Mouse (Mus musculus): ENCODE measurements around the gene Pde10a. TPM values are rescaled to one million over a fixed set of nuclear protein-coding genes. Genes with fewer than 3 reads are reported as not detected.
"Not testable (repeated sequence)": the region's sequence is repeated elsewhere in the genome, so short reads cannot be mapped to it uniquely, and the experiment has no call there.

The Pde10a gene
- total RNA-seq, 2 experiments from 2014 or later: 59.0 to 83.7 TPM

GRCm38 (mm10) chr17:8698265-8698664, 173.1 kb downstream of the Pde10a start:
- no peak for DNase-seq (ENCODE audit: extremely low spot score in 1 of 2, low spot score in 2 of 2)

DNA sequence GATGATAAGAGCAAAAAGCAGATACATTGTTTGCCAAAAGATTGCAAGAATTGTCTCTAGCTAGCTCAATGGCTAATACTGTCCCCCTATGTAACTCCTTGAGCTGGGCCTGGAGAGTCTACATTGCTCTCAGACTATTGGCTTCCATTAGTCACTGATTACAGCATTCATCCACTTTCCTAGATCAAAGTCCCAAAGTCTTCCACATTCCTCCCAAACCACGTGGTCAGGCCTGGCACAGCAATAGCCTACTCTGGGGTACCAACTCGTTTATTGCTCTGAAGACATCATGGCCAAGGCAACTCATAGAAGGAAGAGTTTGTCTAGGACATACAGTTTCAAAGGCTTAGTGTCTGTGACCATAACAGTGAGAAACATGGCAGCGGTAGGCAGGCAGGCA, 173.6 kb downstream of the Pde10a start:
- DNase-seq (ENCODE audit: extremely low spot score in 1 of 2, low spot score in 2 of 2): no peak

More at GRCm38 (mm10) chr17:8698265-8698664, 173.1 kb downstream of the Pde10a start:
- intact Hi-C loops (cut with DNase I): no loop called here

GRCm38 (mm10) chr17:8701096-8701495, 175.9 kb downstream of the Pde10a start:
- intact Hi-C loops (cut with DNase I): no loop called here
- DNase-seq (ENCODE audit: extremely low spot score in 1 of 2, low spot score in 2 of 2): no peak

More for the DNA sequence above, 173.6 kb downstream of the Pde10a start:
- intact Hi-C loops (cut with DNase I): no loop called here

DNA sequence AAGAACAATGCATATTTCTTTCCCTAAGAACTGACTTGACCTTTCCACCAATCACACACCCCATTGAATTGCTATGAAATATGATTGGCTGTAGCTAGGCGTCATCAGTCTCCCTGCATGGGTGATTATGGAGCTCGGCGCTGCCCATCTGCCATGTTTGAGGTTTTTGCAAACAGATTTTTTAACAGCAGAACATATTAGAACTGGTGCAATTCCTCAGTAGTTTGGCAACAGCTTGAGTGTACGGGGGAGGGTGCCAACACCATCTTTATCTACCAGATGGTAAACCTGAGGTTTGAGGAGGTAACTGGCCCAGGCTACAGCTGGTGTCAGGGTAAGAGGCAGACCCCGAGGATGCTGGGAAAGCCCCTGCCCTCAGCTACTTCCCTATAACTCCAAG, 177.3 kb downstream of the Pde10a start:
- intact Hi-C loops (cut with DNase I): no loop called here

GRCm38 (mm10) chr17:8708006-8708405, 182.8 kb downstream of the Pde10a start:
- DNase-seq (ENCODE audit: extremely low spot score in 1 of 2, low spot score in 2 of 2): no peak
- intact Hi-C loops (cut with DNase I): no loop called here

More for the DNA sequence above, 177.3 kb downstream of the Pde10a start:
- peak; percentile 28 to 45 for DNase-seq (ENCODE audit: extremely low spot score in 1 of 2, low spot score in 2 of 2)

DNA sequence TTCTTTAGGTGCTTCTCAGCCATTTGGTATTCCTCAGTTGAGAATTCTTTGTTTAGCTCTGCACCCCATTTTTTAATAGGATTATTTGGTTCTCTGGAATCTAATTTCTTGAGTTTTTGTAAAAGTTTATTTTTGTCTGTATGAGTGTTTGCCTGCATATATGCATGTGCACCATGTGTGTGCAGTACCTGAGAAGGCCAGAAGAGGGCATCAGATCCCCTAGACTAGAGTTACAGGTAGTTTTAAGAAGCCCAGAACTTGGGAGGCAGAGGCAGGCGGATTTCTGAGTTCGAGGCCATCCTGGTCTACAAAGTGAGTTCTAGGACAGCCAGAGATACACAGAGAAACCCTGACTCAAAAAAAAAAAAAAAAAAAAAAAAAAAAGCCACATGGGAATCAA, 187.6 kb downstream of the Pde10a start:
- intact Hi-C loops (cut with DNase I); DNase-seq (ENCODE audit: extremely low spot score in 1 of 2, low spot score in 2 of 2): not testable (repeated sequence)

DNA sequence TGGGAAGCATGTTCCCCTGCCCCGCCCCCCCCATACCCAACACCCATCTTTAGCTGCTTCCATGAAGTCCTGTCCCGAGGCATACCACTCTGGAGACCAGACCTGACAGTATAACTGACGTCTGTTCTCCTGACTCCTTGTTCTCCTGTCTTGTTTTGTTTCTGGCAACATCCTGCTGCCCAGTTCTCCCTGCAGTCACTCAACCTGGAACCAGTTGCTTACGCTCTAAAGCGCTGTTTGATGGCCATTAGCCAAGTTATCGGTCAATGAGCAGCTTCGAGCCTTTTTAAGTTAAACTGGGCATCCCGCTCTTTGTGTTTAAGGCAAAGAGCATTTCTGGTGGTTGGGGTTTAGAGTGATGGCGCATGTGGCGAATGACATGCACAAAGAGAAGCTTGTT, 195.8 kb downstream of the Pde10a start:
- DNase-seq (ENCODE audit: extremely low spot score in 1 of 2, low spot score in 2 of 2): no peak
- intact Hi-C loops (cut with DNase I): no loop called here

GRCm38 (mm10) chr17:8724464-8724974, 199.3 kb downstream of the Pde10a start:
- intact Hi-C loops (cut with DNase I): no loop called here
- DNase-seq (ENCODE audit: extremely low spot score in 1 of 2, low spot score in 2 of 2): no peak

GRCm38 (mm10) chr17:8728646-8729045, 203.5 kb downstream of the Pde10a start:
- intact Hi-C loops (cut with DNase I): no loop called here
- DNase-seq (ENCODE audit: extremely low spot score in 1 of 2, low spot score in 2 of 2): peak in 1 of 2 experiments; percentile 45

- DNase-seq (ENCODE audit: extremely low spot score in 1 of 2, low spot score in 2 of 2): no peak
- intact Hi-C loops (cut with DNase I): no loop called here
Measured at GRCm38 (mm10) chr17:8729808-8730207, 204.6 kb downstream of the Pde10a start.

- intact Hi-C loops (cut with DNase I): no loop called here
Measured at GRCm38 (mm10) chr17:8731073-8731472, 205.9 kb downstream of the Pde10a start.

DNA sequence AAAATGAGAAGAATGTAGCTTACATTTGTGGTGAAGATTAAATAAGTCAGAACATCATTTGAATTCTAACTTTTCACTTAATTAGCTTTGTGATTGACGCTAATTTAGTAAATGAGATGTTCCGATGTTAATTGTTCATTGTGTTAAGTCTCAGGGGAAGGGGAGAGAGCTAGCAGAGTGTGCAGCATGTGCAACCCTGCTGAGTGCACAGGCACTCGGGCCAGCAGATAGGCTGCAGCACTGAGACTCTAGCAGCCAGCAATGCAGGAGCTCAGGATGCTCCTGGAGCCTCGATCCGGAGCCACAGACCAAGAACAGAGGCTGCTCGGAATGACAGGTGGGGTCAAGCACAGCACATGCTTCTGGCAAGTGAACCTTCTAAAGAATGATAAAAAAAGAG, 211.1 kb downstream of the Pde10a start:
- DNase-seq (ENCODE audit: extremely low spot score in 1 of 2, low spot score in 2 of 2): no peak
- intact Hi-C loops (cut with DNase I): no loop called here

More at GRCm38 (mm10) chr17:8731073-8731472, 205.9 kb downstream of the Pde10a start:
- no peak for DNase-seq (ENCODE audit: extremely low spot score in 1 of 2, low spot score in 2 of 2)

- DNase-seq (ENCODE audit: extremely low spot score in 1 of 2, low spot score in 2 of 2): no peak
- intact Hi-C loops (cut with DNase I): no loop called here
Measured at GRCm38 (mm10) chr17:8742772-8743171, 217.6 kb downstream of the Pde10a start.

DNA sequence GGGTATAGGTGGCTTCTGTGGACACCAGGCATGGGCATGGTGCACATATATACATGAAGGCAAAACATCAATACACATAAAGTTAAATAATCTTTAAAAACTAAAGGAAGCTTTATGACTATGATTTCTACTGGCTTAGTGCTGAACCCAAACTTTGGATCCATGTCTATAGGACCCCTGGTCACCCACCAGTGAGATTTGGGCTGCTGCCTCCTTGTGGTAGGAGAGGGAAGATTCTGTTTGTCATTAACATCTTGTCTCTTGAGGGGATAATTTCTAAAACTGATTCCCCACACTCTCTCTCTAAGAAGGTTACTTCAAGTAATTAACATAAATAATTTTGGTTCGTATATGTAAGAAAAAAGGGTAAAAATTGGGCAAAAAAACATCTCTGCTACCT, 220.2 kb downstream of the Pde10a start:
- intact Hi-C loops (cut with DNase I): no loop called here
- no peak for DNase-seq (ENCODE audit: extremely low spot score in 1 of 2, low spot score in 2 of 2)

DNA sequence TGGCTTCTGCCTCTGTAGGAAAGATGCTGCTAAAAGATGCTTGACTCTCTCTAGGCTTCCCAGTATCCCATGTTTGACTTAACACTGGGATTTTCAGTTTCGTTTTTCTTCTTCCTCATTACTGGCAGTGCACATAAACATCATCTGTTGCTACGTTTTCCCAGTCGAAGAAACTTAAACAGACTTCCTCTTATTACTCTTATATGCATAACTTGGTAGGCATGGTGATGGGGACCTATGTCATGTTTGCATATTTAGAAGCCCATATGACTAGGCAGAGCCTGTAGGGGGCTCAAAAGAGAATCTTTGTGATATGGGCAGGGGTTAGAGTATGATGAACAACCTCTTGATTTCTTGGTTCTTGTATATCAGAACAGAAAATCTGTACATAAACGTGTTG, 224.3 kb downstream of the Pde10a start:
- DNase-seq (ENCODE audit: extremely low spot score in 1 of 2, low spot score in 2 of 2): no peak
- intact Hi-C loops (cut with DNase I): no loop called here

- no peak for DNase-seq (ENCODE audit: extremely low spot score in 1 of 2, low spot score in 2 of 2)
- intact Hi-C loops (cut with DNase I): no loop called here
Measured at GRCm38 (mm10) chr17:8757576-8757975, 232.4 kb downstream of the Pde10a start.

- peak in 1 of 2 experiments; percentile 20 for DNase-seq (ENCODE audit: extremely low spot score in 1 of 2, low spot score in 2 of 2)
- intact Hi-C loops (cut with DNase I): no loop called here
Measured at GRCm38 (mm10) chr17:8763248-8763647, 238.1 kb downstream of the Pde10a start.

- intact Hi-C loops (cut with DNase I): no loop called here
Measured at GRCm38 (mm10) chr17:8765987-8766576, 240.9 kb downstream of the Pde10a start.

GRCm38 (mm10) chr17:8769155-8769554, 244.0 kb downstream of the Pde10a start:
- intact Hi-C loops (cut with DNase I): no loop called here
- DNase-seq (ENCODE audit: extremely low spot score in 1 of 2, low spot score in 2 of 2): no peak

More at GRCm38 (mm10) chr17:8765987-8766576, 240.9 kb downstream of the Pde10a start:
- DNase-seq (ENCODE audit: extremely low spot score in 1 of 2, low spot score in 2 of 2): no peak

GRCm38 (mm10) chr17:8773391-8773790, 248.2 kb downstream of the Pde10a start:
- intact Hi-C loops (cut with DNase I): no loop called here
- no peak for DNase-seq (ENCODE audit: extremely low spot score in 1 of 2, low spot score in 2 of 2)

DNA sequence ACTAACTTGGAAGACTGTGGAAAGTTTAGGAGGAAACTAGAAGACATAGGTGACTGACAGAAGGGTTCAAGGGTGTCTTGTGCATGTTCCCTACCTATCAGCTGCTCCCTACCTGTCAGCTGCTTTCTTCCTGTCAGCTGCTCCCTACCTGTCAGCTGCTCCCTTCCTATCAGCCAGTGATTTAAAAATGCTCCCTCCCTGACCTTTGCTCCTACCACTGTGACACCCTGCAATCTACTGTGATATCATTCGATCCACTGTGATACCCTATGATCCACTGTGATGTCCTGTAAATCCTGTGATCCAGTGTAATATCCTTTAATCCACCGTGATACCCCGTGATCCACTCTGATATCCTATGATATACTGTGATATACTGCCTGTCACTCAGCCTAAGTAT, 249.1 kb downstream of the Pde10a start:
- no peak for DNase-seq (ENCODE audit: extremely low spot score in 1 of 2, low spot score in 2 of 2)
- intact Hi-C loops (cut with DNase I): no loop called here

Measured in left cerebral cortex, postnatal 10 days (tissue).